Mouse (Mus musculus): ENCODE measurements around the gene Hsph1.

GRCm38 (mm10) chr5:149623815-149624675, 12.1 kb downstream of the Hsph1 start:
- no peak for TF ChIP-seq CTCF (IDR thresholded peaks at IDR 0.05)
- no peak for TF ChIP-seq POLR2A (IDR thresholded peaks at IDR 0.05; ENCODE audit: insufficient read depth, low read depth, low read length)

Measured in heart, adult 2 months (tissue).